Mouse (Mus musculus) heart, adult 2 months (tissue): ENCODE data around the gene 2510002D24Rik. TPM values are rescaled to one million over a fixed set of nuclear protein-coding genes. Genes with fewer than 3 reads are reported as not detected.
A peak's percentile ranks its signal among the peaks of the same experiment; 100 is the strongest.

Experiments used
- DNase-seq, 2 experiments: peaks; one replicate each; pipeline ENCODE4 v3.0.0; 2021
- H3K27ac ChIP-seq: fragments of 200-600 bp; 2 replicates; pipeline ENCODE4 v1.8.1; 2022
- H3K27me3 ChIP-seq: fragments of 200-500 bp; 2 replicates; pipeline ENCODE4 v1.6.1; 2012; ENCODE audit warnings: mild to moderate bottlenecking, low read length, inconsistent platforms, mixed read lengths; ENCODE audit not compliant: control insufficient read depth, insufficient read depth
- H3K36me3 ChIP-seq: fragments of 200-500 bp; 2 replicates; pipeline ENCODE4 v1.6.1; 2012; ENCODE audit warnings: low read length, inconsistent platforms; ENCODE audit not compliant: control insufficient read depth, insufficient read depth
- H3K4me1 ChIP-seq: fragments of 200-500 bp; 2 replicates; pipeline ENCODE4 v1.6.1; 2011; ENCODE audit warnings: low read length; ENCODE audit not compliant: control insufficient read depth, insufficient read depth
- H3K4me3 ChIP-seq: fragments of 200-600 bp; 2 replicates; pipeline ENCODE4 v1.8.1; 2022
- H3K79me2 ChIP-seq: fragments of 200-500 bp; replicated peaks from 2 replicates; pipeline ENCODE4 v1.6.1; 2012; ENCODE audit warnings: mild to moderate bottlenecking, inconsistent platforms, low read length, moderate library complexity, mixed read lengths; ENCODE audit not compliant: control insufficient read depth, insufficient read depth
- H3K9ac ChIP-seq: fragments of 200-500 bp; 2 replicates; pipeline ENCODE4 v1.6.1; 2012; ENCODE audit warnings: low read depth, mild to moderate bottlenecking, control low read depth, inconsistent platforms, low read length, mixed read lengths
- CTCF ChIP-seq: fragments of 200-600 bp; IDR thresholded peaks from 2 replicates; pipeline ENCODE4 v1.8.1; 2022; ENCODE audit warnings: antibody characterized with exemption, mild to moderate bottlenecking, moderate library complexity
- EP300 ChIP-seq: fragments of 200-500 bp; IDR thresholded peaks from 2 replicates; pipeline ENCODE4 v1.6.1; 2011; ENCODE audit warnings: low read depth, low read length, control low read depth; ENCODE audit not compliant: insufficient read depth
- POLR2A ChIP-seq: fragments of 200-500 bp; IDR thresholded peaks from 2 replicates; pipeline ENCODE4 v1.6.1; 2011; ENCODE audit warnings: mild to moderate bottlenecking, low read depth, low read length, control low read depth; ENCODE audit not compliant: insufficient read depth
- WGBS: fragments of 180-500 bp; shearing (Covaris S2); methylation state at CpG from one replicate; pipeline ENCODE4 v1.1.7; 2018; 5-methylcytosine and 5-hydroxymethylcytosine counted together
- intact Hi-C: fragments of 180-260 bp; cut with DNase I; formaldehyde crosslinking; loops from one replicate; pipeline ENCODE4 v1.15.1; 2025
- long read RNA-seq: library from polyadenylated mRNA; stranded (forward); transcript quantifications from one replicate; pipeline ENCODE4 v2.0.0, GENCODE M21; 2021
- polyA plus RNA-seq: library from polyadenylated mRNA; depleted of rRNA; stranded (reverse); fragments of >200 nt; gene quantifications from 2 replicates; pipeline ENCODE4 v1.2.3, GENCODE M21; 2012; rRNA removed
- total RNA-seq, 2 experiments: library from RNA; stranded (reverse); gene quantifications; 2 replicates each; pipeline ENCODE4 v1.2.3; 2021

Gene 2510002D24Rik
- 10 to 100 TPM; 23.3 to 25.5 TPM for total RNA-seq
- 46.9 and 68.1 TPM in 2 replicates for polyA plus RNA-seq
- long read RNA-seq, transcript 2510002D24Rik-201 (3 exons, 1,281 nt) = major isoform, 26 of 31 reads
- long read RNA-seq, partial matches to known transcripts = 0 of 31 reads
- long read RNA-seq, other reads (novel, unspliced or antisense) = 2 of 31 reads

- 1% methylated on average over 46 of the region's 46 CpGs for WGBS
- TF ChIP-seq EP300 = 0 out of 2 replicates have a peak, but pooled peaks have one; percentile 41
- TF ChIP-seq POLR2A = peak; percentile 92
- TF ChIP-seq CTCF = no peak
- Histone ChIP-seq H3K4me3 (peak within 1 kb of the TSS; percentile 96), H3K9ac (peak within 1 kb of the TSS; percentile 87), H3K36me3 (no peaks in the 10 kb centered on the region), H3K79me2 (no peaks in the 10 kb centered on the region), H3K27ac (peak within 1 kb of the TSS; percentile 78), H3K4me1 (peaks cover 3% of the 10 kb centered on the region), H3K27me3 (no peaks in the 10 kb centered on the region)
- intact Hi-C loops = no loop called here
- peak; percentile 91 to 95 for DNase-seq
These were observed at the start of gene 2510002D24Rik, which contains the start of gene Gm28539 for GRCm38 (mm10) chr16:18836468-18837208. Gene 2510002D24Rik (plus strand): TSS chr16:18836578. Gene Gm28539 (plus strand): TSS chr16:18836584.

DNA sequence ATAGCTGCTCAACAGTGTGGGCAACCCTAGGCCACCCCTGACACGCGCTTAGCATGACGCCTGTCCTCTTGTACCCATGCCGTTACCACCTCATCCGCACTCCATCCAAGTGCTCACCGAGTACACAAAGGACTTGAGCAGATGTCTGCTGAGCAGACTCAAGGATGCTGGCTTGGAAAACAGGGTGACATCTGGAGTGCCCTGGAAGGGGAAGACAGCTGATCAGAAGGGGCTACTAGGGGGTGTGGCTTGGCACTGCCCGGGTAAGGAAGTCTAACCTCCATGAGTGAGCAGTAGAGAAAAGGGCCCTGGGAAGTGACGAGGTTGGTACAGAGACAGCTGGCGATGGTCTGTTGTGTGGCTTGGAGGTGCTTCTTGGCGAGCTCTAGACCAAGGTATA, 49.7 kb upstream of the 2510002D24Rik start:
- intact Hi-C loops = no loop called here
- no peak for DNase-seq
- Histone ChIP-seq H3K4me3 (no peak overlapping the region), H3K9ac (no peak overlapping the region), H3K36me3 (no peaks in the 10 kb centered on the region), H3K4me1 (no peaks in the 10 kb centered on the region), H3K27me3 (no peaks in the 10 kb centered on the region), H3K27ac (no peak overlapping the region), H3K79me2 (no peaks in the 10 kb centered on the region)
- no peak for TF ChIP-seq EP300
- no peak for TF ChIP-seq POLR2A
- TF ChIP-seq CTCF = no peak
- 94% methylated on average over 10 of the region's 10 CpGs for WGBS

DNA sequence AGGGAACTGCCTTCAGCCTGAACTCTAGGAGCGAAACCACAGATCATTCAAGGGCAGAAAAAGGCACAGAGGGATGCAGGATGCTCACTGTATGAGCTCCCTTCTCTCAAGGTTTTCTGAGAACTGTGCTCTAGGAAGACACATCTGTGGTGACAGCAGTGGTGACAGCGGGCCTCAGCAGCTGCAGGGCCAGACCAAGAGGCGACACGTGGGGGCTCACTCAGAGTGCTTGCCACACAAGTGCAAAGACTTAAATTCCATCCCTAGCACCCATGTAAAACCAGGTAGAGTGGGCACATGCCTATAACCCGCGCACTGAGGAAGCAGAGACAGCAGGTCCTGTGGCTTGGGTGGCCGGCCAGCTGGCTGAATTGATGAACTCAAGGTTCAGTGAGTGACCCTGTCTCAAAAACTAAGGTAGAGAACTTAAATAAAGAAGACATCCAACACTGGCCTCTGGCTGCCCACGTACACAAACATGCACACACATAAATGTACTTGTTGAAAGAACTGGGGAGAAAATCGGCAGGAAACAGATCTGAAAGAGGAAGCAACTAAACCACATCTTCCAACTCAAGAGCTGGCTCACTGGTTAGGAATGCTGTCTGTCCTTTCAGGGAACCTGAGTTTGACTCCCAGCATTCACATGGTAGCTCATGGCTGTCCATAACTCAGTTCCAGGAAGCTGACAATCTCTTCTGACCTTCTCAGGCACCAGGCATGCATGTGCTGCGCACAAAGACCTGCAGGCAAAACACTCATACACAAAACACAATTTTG, 47.6 kb upstream of the 2510002D24Rik start:
- H3K27ac ChIP-seq = no peak overlapping the region
- intact Hi-C loops = no loop called here
- H3K4me1 ChIP-seq = no peaks in the 10 kb centered on the region
- 84% methylated on average over 10 of the region's 10 CpGs for WGBS
- H3K36me3 ChIP-seq = no peaks in the 10 kb centered on the region
- H3K79me2 ChIP-seq = no peaks in the 10 kb centered on the region
- TF ChIP-seq CTCF (no peak), POLR2A (no peak), EP300 (no peak)
- DNase-seq = no peak
- H3K9ac ChIP-seq = no peak overlapping the region
- no peak overlapping the region for H3K4me3 ChIP-seq
- H3K27me3 ChIP-seq = no peaks in the 10 kb centered on the region

- Histone ChIP-seq H3K9ac (no peak overlapping the region), H3K4me1 (no peaks in the 10 kb centered on the region; the same call in 1 of the 2 replicates), H3K27ac (no peak overlapping the region), H3K4me3 (no peak overlapping the region), H3K79me2 (no peaks in the 10 kb centered on the region), H3K27me3 (no peaks in the 10 kb centered on the region), H3K36me3 (no peaks in the 10 kb centered on the region)
- no peak for TF ChIP-seq EP300
- TF ChIP-seq POLR2A = no peak
- no peak for TF ChIP-seq CTCF
- intact Hi-C loops = loop anchor here (5.0 kb wide), 1 partner anchor 168 kb away; the partner anchor contains the start of genes Gm49601 and Sept5
- no peak for DNase-seq
- 91% methylated on average over 11 of the region's 11 CpGs for WGBS
These were observed 41.0 kb upstream of the 2510002D24Rik start for GRCm38 (mm10) chr16:18795223-18795899.

- intact Hi-C loops = loop anchor here (5.0 kb wide), 1 partner anchor 169 kb away; the partner anchor contains the start of genes Gm49601 and Sept5
- Histone ChIP-seq H3K27ac (no peak overlapping the region), H3K36me3 (no peaks in the 10 kb centered on the region), H3K9ac (no peak overlapping the region), H3K4me3 (no peak overlapping the region), H3K4me1 (no peaks in the 10 kb centered on the region; the same call in 1 of the 2 replicates), H3K79me2 (no peaks in the 10 kb centered on the region), H3K27me3 (no peaks in the 10 kb centered on the region)
- 76% methylated on average over 7 of the region's 7 CpGs for WGBS
- no peak for DNase-seq
- TF ChIP-seq EP300 = no peak
- no peak for TF ChIP-seq POLR2A
- no peak for TF ChIP-seq CTCF
These were observed 39.7 kb upstream of the 2510002D24Rik start for GRCm38 (mm10) chr16:18796645-18797044.
